Mouse (Mus musculus) fat pad, adult 2 months (tissue): ENCODE measurements around the gene Rpl36-ps4.
"Not testable (repeated sequence)": the region's sequence is repeated elsewhere in the genome, so short reads cannot be mapped to it uniquely, and the experiment has no call there.

Experiments
- DNase-seq: peaks from one replicate; pipeline ENCODE4 v3.0.0-alpha.2; 2011; ENCODE audit warnings: low read depth, low spot score; ENCODE audit errors: extremely low read depth

Gene Rpl36-ps4

DNA sequence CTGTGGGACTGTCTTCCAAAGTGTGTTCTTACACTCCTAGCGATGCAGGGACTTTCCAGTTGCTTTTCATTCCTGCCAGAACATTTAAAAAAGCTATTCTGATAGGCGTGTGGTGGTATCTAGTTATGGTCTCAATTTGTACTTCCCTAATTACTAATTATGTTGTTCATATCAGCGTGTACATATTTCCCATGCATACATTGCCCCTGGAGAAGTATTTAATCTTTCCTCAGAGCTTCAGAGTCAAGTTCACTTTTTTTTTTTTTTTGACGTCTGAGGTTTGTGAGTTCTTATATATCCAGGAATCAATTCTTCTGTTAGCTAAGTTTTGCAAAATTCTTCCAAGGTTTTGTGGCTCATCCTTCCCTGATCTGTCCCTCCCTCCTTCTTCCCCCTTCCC is 15.4 kb downstream of the Rpl36-ps4 start:
- no peak for DNase-seq

DNA sequence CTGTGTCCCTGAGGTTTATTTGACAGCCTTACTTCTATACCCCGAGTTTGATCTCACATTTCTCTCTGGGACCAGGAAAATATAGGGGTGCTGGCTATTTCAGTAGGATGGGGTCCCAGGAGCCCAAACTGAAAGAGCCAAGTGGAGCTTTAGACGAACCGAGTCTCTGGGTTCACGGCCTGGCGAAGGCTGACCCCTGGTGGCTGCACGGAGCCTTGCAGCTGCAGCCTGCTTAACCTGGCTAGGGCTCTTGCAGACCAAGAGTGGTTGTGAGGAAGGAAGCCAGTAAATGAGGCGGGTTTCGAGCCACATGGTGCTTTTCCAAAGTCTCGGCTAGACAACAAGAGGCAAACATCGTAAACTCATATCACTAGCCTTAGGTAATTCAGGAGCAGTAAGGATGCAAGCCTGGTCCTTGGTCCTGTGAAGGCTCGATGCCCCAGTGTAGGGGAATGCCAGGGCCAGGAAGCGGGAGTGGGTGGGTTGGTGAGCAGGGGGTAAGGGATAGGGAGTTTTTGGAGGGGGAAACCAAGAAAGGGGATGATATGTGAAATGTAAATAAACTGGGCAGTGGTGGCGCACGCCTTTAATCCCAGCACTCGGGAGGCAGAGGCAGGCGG is 28.3 kb downstream of the Rpl36-ps4 start:
- no peak for DNase-seq

DNA sequence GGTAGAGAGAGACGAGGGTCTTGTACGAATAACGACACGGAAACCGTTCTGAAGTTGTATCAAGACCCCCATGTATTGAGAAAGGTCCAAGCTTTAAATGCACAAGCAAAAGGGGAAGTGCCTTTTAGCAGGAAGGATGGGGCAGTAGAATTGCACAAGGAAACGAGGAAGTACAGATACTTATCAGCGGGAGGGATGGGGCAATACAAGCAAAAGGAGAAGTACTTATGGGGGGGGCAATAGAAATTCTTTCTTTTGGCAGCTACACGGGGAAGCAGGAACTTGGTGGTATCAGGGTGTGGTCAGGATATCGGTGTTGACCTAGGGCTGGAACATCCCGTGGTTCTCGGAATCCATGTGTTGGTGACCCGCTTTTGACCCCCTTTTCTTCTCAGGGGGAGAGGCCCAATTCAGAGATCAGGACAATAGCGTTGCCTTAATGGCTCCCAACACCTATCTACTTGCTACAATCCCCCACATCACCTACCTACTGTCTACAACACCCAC is 33.9 kb downstream of the Rpl36-ps4 start:
- DNase-seq: not testable (repeated sequence)

DNA sequence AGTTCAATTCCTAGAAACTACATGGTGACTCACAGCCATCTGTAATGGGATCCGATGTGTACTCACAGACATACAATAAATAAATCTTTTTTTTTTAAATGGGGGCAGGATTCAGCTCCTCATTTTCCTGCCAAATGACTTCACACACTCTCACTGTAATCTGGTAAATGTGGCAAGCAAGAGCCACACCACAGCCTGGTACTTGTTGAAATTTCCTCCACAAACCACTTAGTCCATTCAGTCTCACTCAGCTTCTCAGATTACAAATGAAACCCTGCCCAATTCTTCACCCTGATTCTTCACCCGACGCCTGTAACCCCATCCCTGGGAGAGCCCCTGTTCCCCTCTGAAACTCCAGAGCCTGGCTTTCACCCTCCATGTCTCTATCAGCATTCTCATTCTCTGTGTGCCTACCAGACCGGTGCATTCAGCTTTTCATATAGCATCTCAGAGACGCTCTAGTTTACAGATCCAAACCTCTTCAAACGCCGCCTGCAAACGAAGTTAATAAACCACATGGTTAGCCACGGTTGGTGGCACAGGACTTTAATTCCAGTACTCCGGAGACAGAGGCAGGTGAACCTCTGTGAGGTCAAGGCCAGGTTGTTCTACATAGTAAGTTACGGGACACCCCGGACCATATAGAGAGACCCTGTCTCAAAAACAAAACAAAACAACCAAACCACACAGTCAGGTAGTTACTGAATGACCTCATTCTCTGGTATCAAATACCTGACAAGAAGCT is 36.5 kb downstream of the Rpl36-ps4 start:
- no peak for DNase-seq

DNA sequence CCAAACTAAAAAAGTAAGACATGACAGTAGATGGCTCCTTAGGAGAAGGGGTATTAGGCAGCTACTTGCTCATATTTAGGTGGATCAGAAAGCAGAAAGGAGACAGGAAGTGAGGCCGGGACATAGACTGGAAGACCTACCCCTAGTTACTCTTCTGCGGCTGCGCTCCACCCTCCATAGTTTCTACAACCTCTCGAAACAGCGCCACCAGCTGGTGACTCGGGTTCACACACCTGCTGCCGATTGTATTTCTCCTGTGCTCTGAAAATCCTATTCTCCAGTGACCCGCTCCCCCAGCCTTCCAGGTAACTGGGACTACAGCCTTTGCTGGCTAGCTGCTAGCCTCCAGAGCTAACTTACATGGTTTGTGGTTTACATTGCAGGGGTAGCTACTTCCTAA is 37.5 kb downstream of the Rpl36-ps4 start:
- no peak for DNase-seq

DNA sequence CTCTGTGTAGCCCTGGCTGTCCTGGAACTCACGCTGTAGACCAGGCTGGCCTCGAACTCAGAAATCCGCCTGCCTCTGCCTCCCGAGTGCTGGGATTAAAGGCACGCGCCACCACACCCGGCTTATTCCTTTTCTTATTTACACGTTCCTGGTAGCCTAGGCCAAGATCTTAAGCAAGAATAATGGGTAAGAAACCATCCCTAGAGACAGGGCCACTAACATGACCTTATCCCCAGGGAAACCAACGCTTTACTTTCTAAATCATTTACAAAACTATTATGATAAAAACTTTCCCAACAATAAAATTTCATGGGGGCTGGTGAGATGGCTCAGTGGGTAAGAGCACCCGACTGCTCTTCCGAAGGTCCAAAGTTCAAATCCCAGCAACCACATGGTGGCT is 38.6 kb downstream of the Rpl36-ps4 start:
- not testable (repeated sequence) for DNase-seq

DNA sequence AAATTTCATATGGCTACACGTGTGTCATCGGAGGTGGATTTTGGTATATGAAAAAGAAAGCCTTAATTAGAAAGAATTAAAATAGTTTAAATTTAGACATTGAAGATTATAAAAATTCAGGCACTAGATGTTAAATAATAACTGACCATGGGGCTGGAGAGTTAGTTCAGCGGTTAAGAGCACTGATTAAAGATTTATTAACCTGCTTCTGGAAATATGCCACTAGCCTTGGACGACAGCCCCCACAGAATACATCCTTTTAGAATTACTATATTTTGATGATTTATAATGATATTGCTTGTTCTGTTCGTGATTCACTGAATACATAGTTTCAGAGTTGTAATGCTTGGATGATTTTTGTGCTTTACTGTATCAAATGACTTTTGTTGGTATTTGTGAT is 39.2 kb downstream of the Rpl36-ps4 start:
- DNase-seq: not testable (repeated sequence)

DNA sequence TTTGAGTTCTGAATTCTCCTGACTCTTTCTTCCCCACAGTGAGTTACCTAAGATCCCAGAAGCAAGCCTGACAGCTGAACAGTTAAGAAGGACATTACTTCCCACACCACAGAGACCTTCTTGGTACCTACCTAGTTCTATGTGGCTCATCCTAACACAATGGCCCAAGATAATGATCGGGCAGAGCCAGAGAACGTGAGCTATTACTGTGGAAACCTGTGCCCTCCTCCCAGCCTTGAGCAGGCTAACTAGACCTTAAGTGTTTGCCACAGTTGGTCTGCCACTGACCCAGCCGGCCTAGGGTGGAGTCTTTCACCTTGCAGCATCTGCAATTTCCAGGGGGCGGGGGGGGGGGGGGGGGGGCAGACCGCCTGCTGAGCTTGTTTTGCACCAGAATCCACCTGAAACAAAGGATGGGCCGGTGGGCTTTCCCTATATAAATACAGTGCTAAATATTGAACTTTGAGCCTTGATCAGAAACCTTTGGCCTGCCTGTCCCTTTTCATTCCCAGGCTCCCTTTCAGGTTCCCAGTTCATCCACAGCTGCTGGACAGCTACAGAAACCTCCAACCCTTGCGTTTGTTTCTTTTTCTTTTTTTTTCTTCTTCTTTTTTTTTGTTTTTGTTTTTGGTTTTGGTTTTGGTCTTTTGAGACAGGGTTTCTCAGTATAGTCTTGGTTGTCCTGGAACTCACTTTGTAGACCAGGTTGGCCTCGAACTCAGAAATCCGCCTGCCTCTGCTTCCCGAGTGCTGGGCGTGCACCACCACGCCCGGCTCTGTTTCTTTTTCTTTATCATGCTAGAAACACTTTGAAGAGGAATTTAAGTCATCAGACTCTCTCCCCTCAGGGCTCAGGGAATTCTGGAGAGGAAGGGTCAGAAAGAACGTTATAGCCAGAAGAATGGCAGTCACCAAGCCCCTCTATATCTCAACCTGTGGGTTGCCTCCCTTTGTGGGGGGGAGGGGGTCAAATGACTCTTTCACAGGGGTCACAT is 42.6 kb downstream of the Rpl36-ps4 start:
- no peak for DNase-seq

DNA sequence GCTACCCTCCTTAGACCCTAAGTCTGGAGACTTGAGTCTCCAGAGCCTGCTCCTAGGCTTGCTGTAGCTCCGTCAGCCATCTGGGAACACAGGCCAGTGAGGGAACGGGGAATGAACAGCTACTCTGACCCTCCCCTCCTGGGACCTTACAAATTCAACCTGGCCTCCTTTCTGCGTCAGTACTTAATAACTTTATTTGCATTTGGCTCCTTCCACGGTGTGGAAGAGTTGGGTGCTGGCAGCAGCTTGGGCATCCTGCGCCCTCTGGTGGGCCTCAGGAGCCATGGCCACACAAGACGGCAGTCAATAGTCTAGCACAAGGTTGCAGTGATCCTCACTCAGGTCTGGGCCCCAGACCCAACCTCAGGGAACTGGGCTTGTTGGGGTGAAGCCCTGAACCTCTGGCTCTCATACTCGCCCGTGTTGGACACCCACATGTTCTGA is 47.7 kb downstream of the Rpl36-ps4 start:
- not testable (repeated sequence) for DNase-seq
